Mouse (Mus musculus) midbrain, embryonic 13.5 days (tissue): ENCODE data around the gene 4933411K16Rik. TPM values are rescaled to one million over a fixed set of nuclear protein-coding genes. Genes with fewer than 3 reads are reported as not detected.
"Not testable (repeated sequence)": the region's sequence is repeated elsewhere in the genome, so short reads cannot be mapped to it uniquely, and the experiment has no call there.

Source experiments
- ATAC-seq: fragments of 200-750 bp; cut with Nextera tagmentation; 2 replicates; pipeline ENCODE4 v1.8.0; 2017; ENCODE audit warnings: mild to moderate bottlenecking, moderate TSS enrichment, moderate library complexity
- H3K27ac ChIP-seq: fragments of 300-500 bp; sonication (generic); 2 replicates; pipeline ENCODE4 v1.5.1; 2015; ENCODE audit warnings: inconsistent platforms, mild to moderate bottlenecking, moderate library complexity
- H3K27me3 ChIP-seq: fragments of 300-500 bp; sonication (generic); 2 replicates; pipeline ENCODE4 v1.6.1; 2015; ENCODE audit warnings: mild to moderate bottlenecking, inconsistent platforms
- H3K36me3 ChIP-seq: fragments of 300-500 bp; sonication (generic); 2 replicates; pipeline ENCODE4 v1.6.1; 2015; ENCODE audit warnings: mild to moderate bottlenecking, inconsistent platforms
- H3K4me1 ChIP-seq: fragments of 300-500 bp; sonication (generic); replicated peaks from 2 replicates; pipeline ENCODE4 v1.6.1; 2015; ENCODE audit warnings: inconsistent platforms
- H3K4me2 ChIP-seq: fragments of 300-500 bp; sonication (generic); replicated peaks from 2 replicates; pipeline ENCODE4 v1.6.1; 2015; ENCODE audit warnings: moderate library complexity, mild to moderate bottlenecking, inconsistent platforms
- H3K4me3 ChIP-seq: fragments of 300-500 bp; sonication (generic); replicated peaks from 2 replicates; pipeline ENCODE4 v1.5.1; 2015; ENCODE audit warnings: mild to moderate bottlenecking, inconsistent platforms
- H3K9ac ChIP-seq: fragments of 300-500 bp; sonication (generic); replicated peaks from 2 replicates; pipeline ENCODE4 v1.6.1; 2015; ENCODE audit warnings: mild to moderate bottlenecking, inconsistent platforms
- H3K9me3 ChIP-seq: fragments of 300-500 bp; sonication (generic); 2 replicates; pipeline ENCODE4 v1.6.1; 2016; ENCODE audit warnings: mild to moderate bottlenecking, inconsistent platforms
- WGBS: fragments of 180-500 bp; shearing (Covaris S2); methylation state at CpG from one replicate; pipeline ENCODE4 v1.1.7; 2015; 5-methylcytosine and 5-hydroxymethylcytosine counted together
- polyA plus RNA-seq: library from polyadenylated mRNA; unstranded; fragments of >200 nt; fragmentation: Nextera tagmentation; extraction: Ambion mirVana; gene quantifications from 2 replicates; pipeline ENCODE4 v1.2.1, GENCODE M21; 2015

Gene 4933411K16Rik
- polyA plus RNA-seq, 1 experiment from 2014 or later, result not detected

GRCm38 (mm10) chr19:42068441-42069240 lies 16.6 kb downstream of the 4933411K16Rik start:
- Histone ChIP-seq H3K4me2 (no peak overlapping the region), H3K4me1 (no peaks in the 10 kb centered on the region), H3K9ac (no peak overlapping the region), H3K36me3 (0 out of 2 replicates have a peak, but pooled peaks cover 5% of the 10 kb centered on the region), H3K27me3 (no peaks in the 10 kb centered on the region), H3K4me3 (no peak overlapping the region), H3K27ac (no peak overlapping the region), H3K9me3 (no peaks in the 10 kb centered on the region)
- ATAC-seq, result no peak
- WGBS, result 87% methylated on average over 11 of the region's 11 CpGs

- Histone ChIP-seq H3K4me2 (no peak overlapping the region), H3K27ac (no peak overlapping the region), H3K4me1 (no peaks in the 10 kb centered on the region), H3K4me3 (no peak overlapping the region), H3K36me3 (peaks cover 10% of the 10 kb centered on the region), H3K27me3 (no peaks in the 10 kb centered on the region), H3K9ac (no peak overlapping the region), H3K9me3 (no peaks in the 10 kb centered on the region)
- WGBS, result 56% methylated on average over 6 of the region's 6 CpGs
- ATAC-seq, result no peak
Measured at GRCm38 (mm10) chr19:42069241-42069525, 17.1 kb downstream of the 4933411K16Rik start.

GRCm38 (mm10) chr19:42071221-42071620 lies 19.2 kb downstream of the 4933411K16Rik start:
- WGBS, result 77% methylated on average over 7 of the region's 7 CpGs
- Histone ChIP-seq H3K27ac (no peak overlapping the region), H3K4me1 (no peaks in the 10 kb centered on the region), H3K36me3 (peaks cover 30% of the 10 kb centered on the region), H3K4me2 (no peak overlapping the region), H3K9ac (no peak overlapping the region), H3K9me3 (no peaks in the 10 kb centered on the region), H3K27me3 (no peaks in the 10 kb centered on the region), H3K4me3 (no peak overlapping the region)
- ATAC-seq, result no peak

- ATAC-seq, result no peak
- H3K4me3 ChIP-seq, result no peak overlapping the region
- no peaks in the 10 kb centered on the region for H3K27me3 ChIP-seq
- peaks cover 39% of the 10 kb centered on the region for H3K36me3 ChIP-seq
- H3K9me3 ChIP-seq, result no peaks in the 10 kb centered on the region
- 83% methylated on average over 15 of the region's 15 CpGs for WGBS
- no peaks in the 10 kb centered on the region for H3K4me1 ChIP-seq
- H3K9ac ChIP-seq, result no peak overlapping the region
- H3K27ac ChIP-seq, result no peak overlapping the region
- no peak overlapping the region for H3K4me2 ChIP-seq
Measured at GRCm38 (mm10) chr19:42071886-42072608, 20.0 kb downstream of the 4933411K16Rik start.

GRCm38 (mm10) chr19:42072802-42073201 lies 20.8 kb downstream of the 4933411K16Rik start:
- Histone ChIP-seq H3K27me3 (no peaks in the 10 kb centered on the region), H3K4me2 (no peak overlapping the region), H3K27ac (no peak overlapping the region), H3K9ac (no peak overlapping the region), H3K4me1 (no peaks in the 10 kb centered on the region), H3K9me3 (no peaks in the 10 kb centered on the region), H3K36me3 (peaks cover 45% of the 10 kb centered on the region), H3K4me3 (no peak overlapping the region)
- no peak for ATAC-seq
- WGBS, result 78% methylated on average over 7 of the region's 7 CpGs

- 83% methylated on average over 2 of the region's 2 CpGs for WGBS
Measured at GRCm38 (mm10) chr19:42075051-42075450, 23.0 kb downstream of the 4933411K16Rik start.

GRCm38 (mm10) chr19:42075992-42076391 lies 23.9 kb downstream of the 4933411K16Rik start:
- 90% methylated on average over 16 of the region's 16 CpGs for WGBS
- peaks cover 59% of the 10 kb centered on the region for H3K36me3 ChIP-seq
- no peak overlapping the region for H3K9ac ChIP-seq
- no peaks in the 10 kb centered on the region for H3K9me3 ChIP-seq
- no peak for ATAC-seq
- H3K4me3 ChIP-seq, result no peak overlapping the region
- H3K27me3 ChIP-seq, result no peaks in the 10 kb centered on the region
- H3K4me2 ChIP-seq, result no peak overlapping the region
- no peaks in the 10 kb centered on the region for H3K4me1 ChIP-seq
- H3K27ac ChIP-seq, result no peak overlapping the region

More at GRCm38 (mm10) chr19:42075051-42075450, 23.0 kb downstream of the 4933411K16Rik start:
- ATAC-seq, result no peak
- Histone ChIP-seq H3K9ac (no peak overlapping the region), H3K27ac (no peak overlapping the region), H3K27me3 (no peaks in the 10 kb centered on the region), H3K36me3 (peaks cover 59% of the 10 kb centered on the region), H3K9me3 (no peaks in the 10 kb centered on the region), H3K4me2 (no peak overlapping the region), H3K4me3 (no peak overlapping the region), H3K4me1 (no peaks in the 10 kb centered on the region)

- Histone ChIP-seq H3K36me3 (peaks cover 55% of the 10 kb centered on the region), H3K27me3 (no peaks in the 10 kb centered on the region), H3K9ac (no peak overlapping the region), H3K9me3 (no peaks in the 10 kb centered on the region), H3K27ac (no peak overlapping the region), H3K4me1 (no peaks in the 10 kb centered on the region), H3K4me3 (no peak overlapping the region), H3K4me2 (no peak overlapping the region)
- no peak for ATAC-seq
- WGBS, result 94% methylated on average over 8 of the region's 8 CpGs
Measured at GRCm38 (mm10) chr19:42078566-42078965, 26.5 kb downstream of the 4933411K16Rik start.

GRCm38 (mm10) chr19:42079006-42079405 lies 27.0 kb downstream of the 4933411K16Rik start:
- no peak overlapping the region for H3K4me3 ChIP-seq
- WGBS, result 97% methylated on average over 12 of the region's 12 CpGs
- no peak for ATAC-seq
- no peak overlapping the region for H3K27ac ChIP-seq
- H3K9ac ChIP-seq, result no peak overlapping the region
- H3K27me3 ChIP-seq, result no peaks in the 10 kb centered on the region
- no peaks in the 10 kb centered on the region for H3K4me1 ChIP-seq
- H3K36me3 ChIP-seq, result peaks cover 51% of the 10 kb centered on the region
- H3K4me2 ChIP-seq, result no peak overlapping the region
- no peaks in the 10 kb centered on the region for H3K9me3 ChIP-seq

- Histone ChIP-seq H3K4me2 (no peak overlapping the region), H3K4me3 (no peak overlapping the region), H3K27ac (no peak overlapping the region), H3K9ac (no peak overlapping the region), H3K36me3 (peaks cover 42% of the 10 kb centered on the region), H3K9me3 (no peaks in the 10 kb centered on the region), H3K4me1 (no peaks in the 10 kb centered on the region), H3K27me3 (no peaks in the 10 kb centered on the region)
- ATAC-seq, result no peak
- 79% methylated on average over 5 of the region's 5 CpGs for WGBS
Measured at GRCm38 (mm10) chr19:42079950-42080349, 27.9 kb downstream of the 4933411K16Rik start.

- H3K4me3 ChIP-seq, result no peak overlapping the region
- no peak overlapping the region for H3K9ac ChIP-seq
- H3K4me2 ChIP-seq, result no peak overlapping the region
- no peak overlapping the region for H3K27ac ChIP-seq
- peaks cover 2% of the 10 kb centered on the region for H3K4me1 ChIP-seq
- no peaks in the 10 kb centered on the region for H3K9me3 ChIP-seq
- peaks cover 36% of the 10 kb centered on the region for H3K36me3 ChIP-seq
- no peaks in the 10 kb centered on the region for H3K27me3 ChIP-seq
- WGBS, result 73% methylated on average over 11 of the region's 11 CpGs
- ATAC-seq, result no peak
Measured at GRCm38 (mm10) chr19:42080469-42080868, 28.4 kb downstream of the 4933411K16Rik start.

GRCm38 (mm10) chr19:42081613-42082012 lies 29.6 kb downstream of the 4933411K16Rik start:
- H3K27ac ChIP-seq, H3K27me3 ChIP-seq, H3K9ac ChIP-seq, H3K4me2 ChIP-seq, H3K9me3 ChIP-seq, H3K4me1 ChIP-seq, H3K4me3 ChIP-seq, ATAC-seq: not testable (repeated sequence)
- peaks cover 25% of the 10 kb centered on the region for H3K36me3 ChIP-seq
- WGBS, result 97% methylated on average over 5 of the region's 5 CpGs
